Mouse (Mus musculus): ENCODE measurements around the gene Rpl37a.

- TF ChIP-seq CTCF (IDR thresholded peaks at IDR 0.05; ENCODE audit: insufficient read depth, low read length) (no peak), POLR2A (IDR thresholded peaks at IDR 0.05; ENCODE audit: borderline replicate concordance, extremely low read depth, low read depth, low read length) (no peak)
Measured at GRCm38 (mm10) chr1:72744816-72745506, 33.9 kb downstream of the Rpl37a start.

Measured in lung, adult 2 months (tissue).